Mouse (Mus musculus): ENCODE data around the gene Olfr807. TPM values are rescaled to one million over a fixed set of nuclear protein-coding genes. Genes with fewer than 3 reads are reported as not detected.

Gene Olfr807
- polyA plus RNA-seq (2014; fragmentation: Nextera tagmentation; extraction: Ambion mirVana): not detected in 2 replicates

GRCm38 (mm10) chr10:129757693-129758092 is at the start of gene Olfr807:
Gene Olfr807 (minus strand): TSS chr10:129757793.
- H3K27ac ChIP-seq (ENCODE audit: low read depth, low read length): no peak within 1 kb of the TSS
- no peak for ATAC-seq (ENCODE audit: low FRiP score, low TSS enrichment)
- no peaks in the 10 kb centered on the region for H3K9me3 ChIP-seq (ENCODE audit: control insufficient read depth, low read length)
- H3K36me3 ChIP-seq (ENCODE audit: control insufficient read depth, insufficient read depth, low read length): no peaks in the 10 kb centered on the region
- H3K4me3 ChIP-seq (ENCODE audit: low read length): no peak within 1 kb of the TSS
- H3K4me2 ChIP-seq (replicated peaks; ENCODE audit: low read depth, low read length): no peak within 1 kb of the TSS
- 84% methylated on average over 1 of the region's 1 CpGs for WGBS
- no peak within 1 kb of the TSS for H3K9ac ChIP-seq (ENCODE audit: low read depth, low read length)
- H3K27me3 ChIP-seq (ENCODE audit: control insufficient read depth, insufficient read depth, low read length): no peaks in the 10 kb centered on the region
- no peaks in the 10 kb centered on the region for H3K4me1 ChIP-seq (ENCODE audit: control insufficient read depth, insufficient read depth, low read length)

- Histone ChIP-seq H3K4me3 (ENCODE audit: low read length) (no peak within 1 kb of the TSS), H3K9ac (ENCODE audit: low read depth, low read length) (no peak within 1 kb of the TSS), H3K36me3 (ENCODE audit: control insufficient read depth, insufficient read depth, low read length) (no peaks in the 10 kb centered on the region), H3K27me3 (ENCODE audit: control insufficient read depth, insufficient read depth, low read length) (no peaks in the 10 kb centered on the region), H3K27ac (ENCODE audit: low read depth, low read length) (no peak within 1 kb of the TSS), H3K4me1 (ENCODE audit: control insufficient read depth, insufficient read depth, low read length) (no peaks in the 10 kb centered on the region), H3K4me2 (replicated peaks; ENCODE audit: low read depth, low read length) (no peak within 1 kb of the TSS), H3K9me3 (ENCODE audit: control insufficient read depth, low read length) (no peaks in the 10 kb centered on the region)
- ATAC-seq (ENCODE audit: low FRiP score, low TSS enrichment): no peak
- WGBS: 84% methylated on average over 4 of the region's 4 CpGs
Measured at GRCm38 (mm10) chr10:129804296-129804695, 46.7 kb upstream of the Olfr807 start, which contains the start of gene Olfr811. Gene Olfr811 (minus strand): TSS chr10:129804396.

GRCm38 (mm10) chr10:129794817-129795216 is 37.2 kb upstream of the Olfr807 start, which contains the start of gene Olfr810:
Gene Olfr810 (minus strand): TSS chr10:129794917.
- H3K27me3 ChIP-seq (ENCODE audit: control insufficient read depth, insufficient read depth, low read length): no peaks in the 10 kb centered on the region
- no peaks in the 10 kb centered on the region for H3K9me3 ChIP-seq (ENCODE audit: control insufficient read depth, low read length)
- no peak within 1 kb of the TSS for H3K4me3 ChIP-seq (ENCODE audit: low read length)
- ATAC-seq (ENCODE audit: low FRiP score, low TSS enrichment): no peak
- no peak within 1 kb of the TSS for H3K4me2 ChIP-seq (replicated peaks; ENCODE audit: low read depth, low read length)
- H3K9ac ChIP-seq (ENCODE audit: low read depth, low read length): no peak within 1 kb of the TSS
- H3K4me1 ChIP-seq (ENCODE audit: control insufficient read depth, insufficient read depth, low read length): no peaks in the 10 kb centered on the region
- no peak within 1 kb of the TSS for H3K27ac ChIP-seq (ENCODE audit: low read depth, low read length)
- H3K36me3 ChIP-seq (ENCODE audit: control insufficient read depth, insufficient read depth, low read length): no peaks in the 10 kb centered on the region

- Histone ChIP-seq H3K4me1 (ENCODE audit: control insufficient read depth, insufficient read depth, low read length) (no peaks in the 10 kb centered on the region), H3K27ac (ENCODE audit: low read depth, low read length) (no peak overlapping the region)
- ATAC-seq (ENCODE audit: low FRiP score, low TSS enrichment): no peak
Measured at GRCm38 (mm10) chr10:129778123-129778522, 20.5 kb upstream of the Olfr807 start.

GRCm38 (mm10) chr10:129774338-129774737 is 16.7 kb upstream of the Olfr807 start, which contains the start of gene Olfr809:
Gene Olfr809 (plus strand): TSS chr10:129774638.
- H3K27me3 ChIP-seq (ENCODE audit: control insufficient read depth, insufficient read depth, low read length): no peaks in the 10 kb centered on the region
- H3K9ac ChIP-seq (ENCODE audit: low read depth, low read length): no peak within 1 kb of the TSS

More at GRCm38 (mm10) chr10:129778123-129778522, 20.5 kb upstream of the Olfr807 start:
- no peak overlapping the region for H3K4me3 ChIP-seq (ENCODE audit: low read length)
- H3K4me2 ChIP-seq (replicated peaks; ENCODE audit: low read depth, low read length): no peak overlapping the region
- no peaks in the 10 kb centered on the region for H3K27me3 ChIP-seq (ENCODE audit: control insufficient read depth, insufficient read depth, low read length)
- H3K36me3 ChIP-seq (ENCODE audit: control insufficient read depth, insufficient read depth, low read length): no peaks in the 10 kb centered on the region
- no peak overlapping the region for H3K9ac ChIP-seq (ENCODE audit: low read depth, low read length)
- H3K9me3 ChIP-seq (ENCODE audit: control insufficient read depth, low read length): no peaks in the 10 kb centered on the region

GRCm38 (mm10) chr10:129765182-129765581 is 7.6 kb upstream of the Olfr807 start, which contains the start of gene Olfr808:
Gene Olfr808 (plus strand): TSS chr10:129765482.
- no peaks in the 10 kb centered on the region for H3K36me3 ChIP-seq (ENCODE audit: control insufficient read depth, insufficient read depth, low read length)
- H3K4me1 ChIP-seq (ENCODE audit: control insufficient read depth, insufficient read depth, low read length): no peaks in the 10 kb centered on the region
- H3K9ac ChIP-seq (ENCODE audit: low read depth, low read length): no peak within 1 kb of the TSS
- H3K4me2 ChIP-seq (replicated peaks; ENCODE audit: low read depth, low read length): no peak within 1 kb of the TSS
- no peak for ATAC-seq (ENCODE audit: low FRiP score, low TSS enrichment)
- no peak within 1 kb of the TSS for H3K27ac ChIP-seq (ENCODE audit: low read depth, low read length)
- no peaks in the 10 kb centered on the region for H3K9me3 ChIP-seq (ENCODE audit: control insufficient read depth, low read length)
- no peak within 1 kb of the TSS for H3K4me3 ChIP-seq (ENCODE audit: low read length)
- 90% methylated on average over 1 of the region's 1 CpGs for WGBS
- H3K27me3 ChIP-seq (ENCODE audit: control insufficient read depth, insufficient read depth, low read length): no peaks in the 10 kb centered on the region

More at GRCm38 (mm10) chr10:129774338-129774737, 16.7 kb upstream of the Olfr807 start, which contains the start of gene Olfr809:
- ATAC-seq (ENCODE audit: low FRiP score, low TSS enrichment): no peak
- no peaks in the 10 kb centered on the region for H3K9me3 ChIP-seq (ENCODE audit: control insufficient read depth, low read length)
- no peak within 1 kb of the TSS for H3K4me3 ChIP-seq (ENCODE audit: low read length)
- no peaks in the 10 kb centered on the region for H3K36me3 ChIP-seq (ENCODE audit: control insufficient read depth, insufficient read depth, low read length)
- H3K27ac ChIP-seq (ENCODE audit: low read depth, low read length): no peak within 1 kb of the TSS
- H3K4me1 ChIP-seq (ENCODE audit: control insufficient read depth, insufficient read depth, low read length): no peaks in the 10 kb centered on the region
- no peak within 1 kb of the TSS for H3K4me2 ChIP-seq (replicated peaks; ENCODE audit: low read depth, low read length)

GRCm38 (mm10) chr10:129741821-129742220 is 15.8 kb downstream of the Olfr807 start, which contains the start of gene Olfr806:
Gene Olfr806 (minus strand): TSS chr10:129741921.
- no peaks in the 10 kb centered on the region for H3K9me3 ChIP-seq (ENCODE audit: control insufficient read depth, low read length)
- H3K9ac ChIP-seq (ENCODE audit: low read depth, low read length): no peak within 1 kb of the TSS
- H3K36me3 ChIP-seq (ENCODE audit: control insufficient read depth, insufficient read depth, low read length): no peaks in the 10 kb centered on the region
- no peak within 1 kb of the TSS for H3K4me3 ChIP-seq (ENCODE audit: low read length)
- H3K27me3 ChIP-seq (ENCODE audit: control insufficient read depth, insufficient read depth, low read length): no peaks in the 10 kb centered on the region
- no peak for ATAC-seq (ENCODE audit: low FRiP score, low TSS enrichment)
- H3K4me1 ChIP-seq (ENCODE audit: control insufficient read depth, insufficient read depth, low read length): no peaks in the 10 kb centered on the region
- no peak within 1 kb of the TSS for H3K27ac ChIP-seq (ENCODE audit: low read depth, low read length)
- no peak within 1 kb of the TSS for H3K4me2 ChIP-seq (replicated peaks; ENCODE audit: low read depth, low read length)

GRCm38 (mm10) chr10:129729275-129729674 is 28.3 kb downstream of the Olfr807 start, which contains the start of gene Olfr805:
Gene Olfr805 (minus strand): TSS chr10:129729375.
- no peaks in the 10 kb centered on the region for H3K36me3 ChIP-seq (ENCODE audit: control insufficient read depth, insufficient read depth, low read length)
- no peak within 1 kb of the TSS for H3K27ac ChIP-seq (ENCODE audit: low read depth, low read length)
- no peaks in the 10 kb centered on the region for H3K27me3 ChIP-seq (ENCODE audit: control insufficient read depth, insufficient read depth, low read length)
- 96% methylated on average over 2 of the region's 2 CpGs for WGBS
- H3K9ac ChIP-seq (ENCODE audit: low read depth, low read length): no peak within 1 kb of the TSS
- ATAC-seq (ENCODE audit: low FRiP score, low TSS enrichment): no peak
- no peaks in the 10 kb centered on the region for H3K4me1 ChIP-seq (ENCODE audit: control insufficient read depth, insufficient read depth, low read length)
- no peaks in the 10 kb centered on the region for H3K9me3 ChIP-seq (ENCODE audit: control insufficient read depth, low read length)
- no peak within 1 kb of the TSS for H3K4me3 ChIP-seq (ENCODE audit: low read length)
- no peak within 1 kb of the TSS for H3K4me2 ChIP-seq (replicated peaks; ENCODE audit: low read depth, low read length)
